Mouse (Mus musculus): ENCODE data around the gene Mars. TPM values are rescaled to one million over a fixed set of nuclear protein-coding genes. Genes with fewer than 3 reads are reported as not detected.

Mars gene
- total and polyA plus RNA-seq, 3 experiments = 143 to 224 (median 161) TPM

DNA sequence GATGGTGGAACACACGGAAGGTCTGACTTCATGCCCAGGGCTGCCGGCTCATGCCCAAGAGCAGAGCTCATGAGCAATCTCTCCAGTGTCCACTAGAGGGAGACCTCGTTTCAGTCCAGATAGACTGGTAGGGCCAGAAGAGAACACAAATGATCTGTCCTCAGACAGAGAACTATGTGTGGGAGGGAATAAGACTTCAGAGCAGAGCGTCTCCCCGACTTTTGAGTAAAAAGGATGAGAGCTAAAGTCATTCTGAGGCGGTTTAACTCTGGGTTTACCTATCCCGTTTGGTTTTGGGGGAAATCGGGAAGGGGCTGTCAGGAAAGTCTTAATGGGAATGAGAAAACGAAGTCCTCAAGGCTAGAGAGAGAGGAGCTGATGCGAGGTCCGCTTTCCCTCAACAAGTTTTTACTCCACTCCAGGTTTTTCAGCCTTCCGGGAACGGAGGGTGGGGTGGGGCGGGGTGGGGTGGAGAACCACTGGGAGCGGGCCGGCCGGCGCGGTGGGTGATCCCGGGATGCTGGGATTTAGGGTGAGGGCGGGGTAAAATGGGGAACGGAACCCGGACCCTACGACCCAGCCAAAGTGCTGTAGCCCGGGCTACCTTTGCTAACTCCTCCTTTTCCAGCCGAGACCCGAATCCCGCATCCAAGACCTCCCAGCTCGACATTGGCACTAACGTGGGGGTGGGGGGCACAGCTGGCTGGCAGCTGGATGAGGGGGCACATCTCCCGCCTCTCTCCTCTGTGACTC lies 27.5 kb upstream of the Mars start:
- H3K27me3 ChIP-seq (replicated peaks) = peaks cover 35% of the 10 kb centered on the region
- peak overlapping the region in 2 of 3 experiments; percentile 20 to 58 for H3K4me3 ChIP-seq (replicated peaks in 1 of 3; ENCODE audit: low read depth in 2 of 3, low read length in 2 of 3, poor library complexity in 1 of 3)
- H3K36me3 ChIP-seq (replicated peaks in 1 of 2; ENCODE audit: control insufficient read depth in 1 of 2, insufficient read depth in 1 of 2, low read length in 1 of 2) = no peaks in the 10 kb centered on the region
- H3K9ac ChIP-seq (ENCODE audit: insufficient read depth, low read depth) = peak overlapping the region; percentile 46; the same call in 1 of the 2 replicates
- DNase-seq (ENCODE audit: extremely low read depth) = peak; percentile 95
- TF ChIP-seq USF1 (IDR thresholded peaks at IDR 0.05; ENCODE audit: low read depth, low read length) (no peak), POLR2A (IDR thresholded peaks at IDR 0.05; ENCODE audit: low read depth, low read length) (no peak), POLR2AphosphoS2 (IDR thresholded peaks at IDR 0.05; ENCODE audit: low read depth, low read length) (no peak), MYC (IDR thresholded peaks at IDR 0.05; ENCODE audit: low read depth, low read length) (peak; percentile 73; the same call in 1 of the 2 replicates), TCF12 (IDR thresholded peaks at IDR 0.05; ENCODE audit: low read depth, low read length) (0 out of 2 replicates have a peak, but pooled peaks have one; percentile 29), NRF1 (IDR thresholded peaks at IDR 0.05; ENCODE audit: low read depth, low read length) (peak; percentile 53; the same call in 1 of the 2 replicates), JUND (conservative IDR thresholded peaks at IDR 0.05; ENCODE audit: low read depth, low read length) (peak; percentile 16; the same call in 1 of the 2 replicates), CTCF (conservative IDR thresholded peaks at IDR 0.05 in 1 of 2, IDR thresholded peaks at IDR 0.05 in 1 of 2; ENCODE audit: low read depth in 2 of 2, low read length in 2 of 2) (peak; percentile 88 to 94), NELFE (IDR thresholded peaks at IDR 0.05; ENCODE audit: low read depth, low read length) (peak; percentile 41; the same call in 1 of the 2 replicates), RAD21 (IDR thresholded peaks at IDR 0.05; ENCODE audit: low read depth, low read length) (peak; percentile 74), MAX (IDR thresholded peaks at IDR 0.05; ENCODE audit: low read length) (no peak), RCOR1 (conservative IDR thresholded peaks at IDR 0.05; ENCODE audit: low read depth, low read length) (no peak), ZNF384 (IDR thresholded peaks at IDR 0.05; ENCODE audit: low read depth, low read length) (no peak), SIN3A (IDR thresholded peaks at IDR 0.05; ENCODE audit: low read length) (peak; percentile 55; the same call in 1 of the 2 replicates), MAZ (IDR thresholded peaks at IDR 0.05; ENCODE audit: low read depth, low read length) (peak; percentile 76), IRF4 (IDR thresholded peaks at IDR 0.05; ENCODE audit: low read depth, low read length) (peak; percentile 37; the same call in 1 of the 2 replicates), SMC3 (IDR thresholded peaks at IDR 0.05; ENCODE audit: low read depth, low read length) (peak; percentile 66), HCFC1 (IDR thresholded peaks at IDR 0.05; ENCODE audit: low read depth, low read length) (peak; percentile 24), GABPA (IDR thresholded peaks at IDR 0.05; ENCODE audit: insufficient replicate concordance, low read depth, low read length) (no peak), EP300 (IDR thresholded peaks at IDR 0.05; ENCODE audit: low read length) (no peak; the same call in 1 of the 2 replicates), TBP (conservative IDR thresholded peaks at IDR 0.05; ENCODE audit: low read depth, low read length) (no peak), MAFK (IDR thresholded peaks at IDR 0.05; ENCODE audit: insufficient replicate concordance, low read length) (no peak), MXI1 (IDR thresholded peaks at IDR 0.05; ENCODE audit: low read depth, low read length) (peak; percentile 59; the same call in 1 of the 2 replicates)
- H3K79me2 ChIP-seq (replicated peaks; ENCODE audit: control insufficient read depth, extremely low read depth, insufficient read depth, poor library complexity, severe bottlenecking) = no peaks in the 10 kb centered on the region
- peaks cover 0 to 31% of the 10 kb centered on the region in 2 experiments; a peak in 2 of 4 replicates for H3K4me1 ChIP-seq (ENCODE audit: control insufficient read depth in 1 of 2, insufficient read depth in 2 of 2)
- in situ Hi-C loops (cut with MboI; ENCODE audit: low pct_ligation_motif_present, low pct_unique_long_range_greater_than_20kb, low sequenced_read_pairs) = no loop called here
- no peaks in the 10 kb centered on the region for H3K9me3 ChIP-seq (replicated peaks; ENCODE audit: low read length)
- dilution Hi-C loops (cut with MboI; ENCODE audit: extremely low pct_ligation_motif_present, extremely low pct_unique_long_range_greater_than_20kb, low sequenced_read_pairs) = no loop called here
- H3K4me2 ChIP-seq (ENCODE audit: insufficient read depth, low read depth, poor library complexity, severe bottlenecking) = peak overlapping the region; percentile 100
- no peak overlapping the region for H3K27ac ChIP-seq (ENCODE audit: insufficient read depth, low read depth)

Data from CH12.LX (cell line).